Mouse (Mus musculus) kidney, adult 18-20 months (tissue): ENCODE data around the gene Ggt5.

Experiments used
- DNase-seq: peaks from one replicate; pipeline ENCODE4 v3.0.0; 2021

The Ggt5 gene

GRCm38 (mm10) chr10:75657772-75658171 is 68.6 kb downstream of the Ggt5 start:
- DNase-seq = no peak

GRCm38 (mm10) chr10:75661381-75661780 is 72.2 kb downstream of the Ggt5 start:
- DNase-seq = no peak

GRCm38 (mm10) chr10:75661876-75662275 is 72.7 kb downstream of the Ggt5 start:
- no peak for DNase-seq

- no peak for DNase-seq
Observed at GRCm38 (mm10) chr10:75662575-75662974, 73.4 kb downstream of the Ggt5 start.

GRCm38 (mm10) chr10:75664673-75665270 is 75.6 kb downstream of the Ggt5 start:
- no peak for DNase-seq

GRCm38 (mm10) chr10:75666451-75667030 is 77.4 kb downstream of the Ggt5 start:
- no peak for DNase-seq
